Mouse (Mus musculus) myocyte (in vitro differentiated cells): ENCODE data around the gene Tlr4. TPM values are rescaled to one million over a fixed set of nuclear protein-coding genes. Genes with fewer than 3 reads are reported as not detected.

Experiments used
- H3K27me3 ChIP-seq: one replicate; pipeline ENCODE4 v1.6.1; 2011; ENCODE audit not compliant: control insufficient read depth, insufficient read depth, insufficient read length
- H3K36me3 ChIP-seq: one replicate; pipeline ENCODE4 v1.6.1; 2011; ENCODE audit not compliant: control insufficient read depth, insufficient read depth
- H3K4me2 ChIP-seq: one replicate; pipeline ENCODE4 v1.6.1; 2011; ENCODE audit warnings: low read depth, control low read depth
- H3K4me3 ChIP-seq: one replicate; pipeline ENCODE4 v1.5.1; 2011; ENCODE audit warnings: mild to moderate bottlenecking, control low read depth, moderate library complexity
- H3K79me2 ChIP-seq: one replicate; pipeline ENCODE4 v1.6.1; 2011; ENCODE audit not compliant: control insufficient read depth, insufficient read depth
- H3ac ChIP-seq: one replicate; pipeline ENCODE4 v1.6.1; 2011; ENCODE audit not compliant: control insufficient read depth, insufficient read length
- CEBPB ChIP-seq: IDR thresholded peaks from 2 replicates; pipeline ENCODE4 v1.6.1; 2011; ENCODE audit warnings: mild to moderate bottlenecking, moderate library complexity; ENCODE audit not compliant: poor library complexity, insufficient read depth, severe bottlenecking
- E2F4 ChIP-seq: IDR thresholded peaks from one replicate; pipeline ENCODE4 v1.6.1; 2011; ENCODE audit warnings: mild to moderate bottlenecking, control low read depth, moderate library complexity; ENCODE audit not compliant: insufficient read depth
- MAX ChIP-seq: IDR thresholded peaks from one replicate; pipeline ENCODE4 v1.6.1; 2011; ENCODE audit warnings: low read depth, mild to moderate bottlenecking, control low read depth
- MYOD1 ChIP-seq, 3 experiments: IDR thresholded peaks; one replicate each; pipeline ENCODE4 v1.6.1; 2011; ENCODE audit warnings: control low read depth in 2 of 3, low read depth in 2 of 3, mild to moderate bottlenecking in 2 of 3, moderate library complexity in 1 of 3; ENCODE audit not compliant: insufficient read length in 2 of 3, control insufficient read depth in 1 of 3
- MYOG ChIP-seq, 3 experiments: IDR thresholded peaks; one replicate each; pipeline ENCODE4 v1.6.1; 2011; ENCODE audit warnings: control low read depth in 2 of 3, low read depth in 2 of 3, mild to moderate bottlenecking in 2 of 3; ENCODE audit not compliant: insufficient read length in 2 of 3, control insufficient read depth in 1 of 3, insufficient read depth in 1 of 3
- POLR2A ChIP-seq: IDR thresholded peaks from one replicate; pipeline ENCODE4 v1.6.1; 2011; ENCODE audit warnings: low read depth, mild to moderate bottlenecking, control low read depth, moderate library complexity; ENCODE audit not compliant: insufficient read length
- POLR2AphosphoS2 ChIP-seq: IDR thresholded peaks from one replicate; pipeline ENCODE4 v1.6.1; 2011; ENCODE audit warnings: low read depth, control low read depth; ENCODE audit not compliant: insufficient read length
- REST ChIP-seq: IDR thresholded peaks from one replicate; pipeline ENCODE4 v1.6.1; 2011; ENCODE audit warnings: mild to moderate bottlenecking, control low read depth, moderate library complexity; ENCODE audit not compliant: insufficient read depth, insufficient read length
- SRF ChIP-seq: IDR thresholded peaks from one replicate; pipeline ENCODE4 v1.6.1; 2011; ENCODE audit warnings: low read depth; ENCODE audit not compliant: control insufficient read depth, insufficient read length
- TCF12 ChIP-seq: IDR thresholded peaks from one replicate; pipeline ENCODE4 v1.6.1; 2011; ENCODE audit warnings: mild to moderate bottlenecking, control low read depth; ENCODE audit not compliant: poor library complexity, insufficient read depth, severe bottlenecking
- TCF3 ChIP-seq: IDR thresholded peaks from one replicate; pipeline ENCODE4 v1.6.1; 2011; ENCODE audit warnings: low read depth, control low read depth; ENCODE audit not compliant: insufficient read length
- USF1 ChIP-seq: IDR thresholded peaks from one replicate; pipeline ENCODE4 v1.6.1; 2011; ENCODE audit warnings: low read depth, mild to moderate bottlenecking, control low read depth, moderate library complexity
- polyA plus RNA-seq: library from polyadenylated mRNA; unstranded; fragments of >200 nt; fragmentation: generic; extraction: Trizol; gene quantifications from one replicate; pipeline ENCODE4 v1.2.1, GENCODE M21; 2012; ENCODE audit warnings: missing spikeins

Tlr4 gene
- polyA plus RNA-seq, 1 experiment, result 5.1 TPM

- Histone ChIP-seq H3ac (no peak overlapping the region), H3K27me3 (no peaks in the 10 kb centered on the region), H3K4me3 (no peak overlapping the region), H3K4me2 (no peak overlapping the region), H3K79me2 (no peaks in the 10 kb centered on the region), H3K36me3 (no peaks in the 10 kb centered on the region)
- no peak for TF ChIP-seq POLR2A
- TF ChIP-seq MYOD1 (IDR thresholded peaks at IDR 0.05; ENCODE audit: control insufficient read depth in 1 of 3, insufficient read length in 2 of 3, low read depth in 2 of 3), result no peak
- no peak for TF ChIP-seq E2F4
- no peak for TF ChIP-seq REST
Measured at GRCm38 (mm10) chr4:66908376-66908775, 81.0 kb downstream of the Tlr4 start.

GRCm38 (mm10) chr4:66919630-66920372, 92.4 kb downstream of the Tlr4 start:
- no peak overlapping the region for H3ac ChIP-seq
- no peaks in the 10 kb centered on the region for H3K27me3 ChIP-seq
- no peaks in the 10 kb centered on the region for H3K36me3 ChIP-seq
- H3K79me2 ChIP-seq, result no peaks in the 10 kb centered on the region
- no peak overlapping the region for H3K4me3 ChIP-seq
- TF ChIP-seq POLR2AphosphoS2 (no peak), SRF (no peak), USF1 (no peak), CEBPB (no peak), REST (no peak)
- H3K4me2 ChIP-seq, result no peak overlapping the region

GRCm38 (mm10) chr4:66923616-66924276, 96.4 kb downstream of the Tlr4 start:
- no peak overlapping the region for H3K4me3 ChIP-seq
- TF ChIP-seq USF1 (no peak), TCF3 (no peak), POLR2A (no peak), TCF12 (no peak), E2F4 (no peak), REST (no peak), MYOD1 (IDR thresholded peaks at IDR 0.05; ENCODE audit: control insufficient read depth in 1 of 3, insufficient read length in 2 of 3, low read depth in 2 of 3) (no peak), POLR2AphosphoS2 (no peak), SRF (no peak), CEBPB (no peak), MYOG (IDR thresholded peaks at IDR 0.05; ENCODE audit: control insufficient read depth in 1 of 3, insufficient read depth in 1 of 3, insufficient read length in 2 of 3, low read depth in 2 of 3) (no peak), MAX (no peak)
- H3K79me2 ChIP-seq, result no peaks in the 10 kb centered on the region
- no peaks in the 10 kb centered on the region for H3K27me3 ChIP-seq
- no peaks in the 10 kb centered on the region for H3K36me3 ChIP-seq
- no peak overlapping the region for H3ac ChIP-seq
- H3K4me2 ChIP-seq, result peak overlapping the region; percentile 52

- no peaks in the 10 kb centered on the region for H3K27me3 ChIP-seq
- H3ac ChIP-seq, result no peak overlapping the region
- no peak overlapping the region for H3K4me2 ChIP-seq
- no peaks in the 10 kb centered on the region for H3K36me3 ChIP-seq
- H3K4me3 ChIP-seq, result no peak overlapping the region
- no peaks in the 10 kb centered on the region for H3K79me2 ChIP-seq
- TF ChIP-seq E2F4, result no peak
- no peak for TF ChIP-seq MAX
- TF ChIP-seq POLR2AphosphoS2, result no peak
- TF ChIP-seq CEBPB, result no peak
- no peak for TF ChIP-seq USF1
- TF ChIP-seq REST, result no peak
- TF ChIP-seq POLR2A, result no peak
- TF ChIP-seq SRF, result no peak
- TF ChIP-seq TCF12, result no peak
- TF ChIP-seq TCF3, result no peak
- TF ChIP-seq MYOD1 (IDR thresholded peaks at IDR 0.05; ENCODE audit: control insufficient read depth in 1 of 3, insufficient read length in 2 of 3, low read depth in 2 of 3), result no peak
- no peak for TF ChIP-seq MYOG (IDR thresholded peaks at IDR 0.05; ENCODE audit: control insufficient read depth in 1 of 3, insufficient read depth in 1 of 3, insufficient read length in 2 of 3, low read depth in 2 of 3)
Measured at GRCm38 (mm10) chr4:66926066-66926465, 98.7 kb downstream of the Tlr4 start.

- H3K27me3 ChIP-seq, result no peaks in the 10 kb centered on the region
- TF ChIP-seq POLR2A (no peak), E2F4 (no peak), MAX (no peak), SRF (no peak), MYOG (IDR thresholded peaks at IDR 0.05; ENCODE audit: control insufficient read depth in 1 of 3, insufficient read depth in 1 of 3, insufficient read length in 2 of 3, low read depth in 2 of 3) (no peak), MYOD1 (IDR thresholded peaks at IDR 0.05; ENCODE audit: control insufficient read depth in 1 of 3, insufficient read length in 2 of 3, low read depth in 2 of 3) (no peak), POLR2AphosphoS2 (no peak), USF1 (no peak), TCF12 (no peak), TCF3 (no peak), CEBPB (no peak), REST (no peak)
- H3K79me2 ChIP-seq, result no peaks in the 10 kb centered on the region
- no peaks in the 10 kb centered on the region for H3K36me3 ChIP-seq
- no peak overlapping the region for H3ac ChIP-seq
- no peak overlapping the region for H3K4me3 ChIP-seq
- H3K4me2 ChIP-seq, result no peak overlapping the region
Measured at GRCm38 (mm10) chr4:66927537-66928088, 100.2 kb downstream of the Tlr4 start.
